Mouse (Mus musculus) 3T3-L1 (cell line): ENCODE results near the gene Lrp6.

Source experiments
- DNase-seq: peaks from one replicate; pipeline ENCODE4 v3.0.0-alpha.2; 2015; ENCODE audit warnings: low read depth, low spot score

Gene Lrp6

GRCm38 (mm10) chr6:134498518-134498917 is 68.2 kb downstream of the Lrp6 start:
- DNase-seq, result no peak

GRCm38 (mm10) chr6:134494828-134495698 is 71.7 kb downstream of the Lrp6 start:
- no peak for DNase-seq

DNA sequence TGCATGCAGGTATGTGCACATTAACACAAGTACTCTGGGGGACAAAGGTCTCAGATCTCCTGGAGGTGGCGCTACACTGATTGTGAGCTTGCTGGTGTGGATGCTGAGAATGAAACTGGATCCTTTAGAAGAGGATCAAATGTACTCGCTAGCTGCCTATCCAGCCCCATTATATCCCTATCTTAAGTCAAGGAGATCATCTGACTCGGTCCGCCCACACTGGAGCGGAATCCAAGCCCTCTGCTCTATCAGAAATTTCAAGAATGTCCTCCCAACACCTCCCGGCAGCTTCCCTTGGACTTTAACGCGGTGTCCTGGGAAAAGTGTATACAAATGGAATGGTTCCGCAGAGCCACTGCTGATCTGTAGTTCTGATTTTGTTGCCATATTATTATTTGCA is 77.1 kb downstream of the Lrp6 start:
- DNase-seq, result no peak

DNA sequence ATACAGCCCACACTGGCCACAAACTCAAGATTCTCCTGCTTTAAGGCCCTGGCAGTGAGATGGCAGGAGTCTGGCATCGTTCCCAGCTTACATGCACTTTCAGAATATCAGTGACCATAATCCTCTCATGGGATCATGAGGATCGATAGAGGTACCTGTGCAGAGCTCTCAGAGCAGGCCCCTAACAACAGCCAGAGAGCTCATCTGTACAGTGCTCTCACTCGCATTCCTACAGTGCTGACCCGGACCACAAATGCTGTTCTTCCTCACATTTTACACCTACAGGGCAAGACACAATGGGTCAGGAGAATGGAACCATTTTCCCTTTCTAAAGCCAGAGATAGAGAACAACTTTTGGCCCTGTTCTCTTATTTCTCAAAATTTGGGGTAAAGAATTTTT is 77.6 kb downstream of the Lrp6 start:
- DNase-seq, result no peak

DNA sequence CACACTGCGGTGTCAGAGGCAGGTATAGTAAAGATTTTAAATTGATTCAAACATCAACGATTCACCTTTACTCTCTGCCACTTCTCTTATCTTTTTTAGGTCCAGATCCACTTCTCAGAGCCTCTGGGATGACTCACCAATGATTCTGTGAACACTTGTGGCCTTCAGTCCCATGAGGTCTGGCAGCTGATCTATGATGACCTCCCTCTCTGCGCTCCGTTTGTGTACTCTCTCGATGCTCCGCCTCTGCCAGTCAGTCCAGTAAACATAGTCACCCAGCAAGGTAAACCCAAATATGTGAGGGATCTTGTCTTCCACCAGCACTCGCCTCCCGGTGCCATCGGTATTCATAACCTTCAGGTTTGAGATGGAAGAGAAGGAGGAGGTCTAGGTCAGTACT is 80.4 kb downstream of the Lrp6 start:
- DNase-seq, result no peak

- DNase-seq, result no peak
These were observed 87.3 kb downstream of the Lrp6 start for GRCm38 (mm10) chr6:134479481-134479880.

DNA sequence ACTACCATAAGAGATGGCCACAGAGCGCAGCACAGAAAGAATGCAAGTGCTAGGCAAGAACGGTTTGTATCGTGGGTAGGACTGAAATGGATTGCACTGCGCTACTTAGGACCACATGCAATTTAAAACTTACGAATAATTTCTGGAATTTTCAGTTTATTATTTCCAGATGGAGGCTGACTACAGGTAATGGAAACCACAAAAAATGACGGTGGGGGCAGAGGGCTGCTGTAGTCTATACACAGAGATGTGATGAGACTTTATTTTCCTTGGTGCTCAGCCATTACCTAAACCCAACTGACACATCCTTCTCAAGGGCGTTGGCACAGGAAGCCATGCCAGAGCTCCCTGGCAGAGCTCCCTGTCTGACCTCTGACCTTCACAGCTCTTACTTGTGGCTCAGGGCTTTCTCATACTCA is 93.6 kb downstream of the Lrp6 start:
- peak; percentile 94 for DNase-seq

- DNase-seq, result peak; percentile 48
These were observed 95.9 kb downstream of the Lrp6 start for GRCm38 (mm10) chr6:134470857-134471256.

DNA sequence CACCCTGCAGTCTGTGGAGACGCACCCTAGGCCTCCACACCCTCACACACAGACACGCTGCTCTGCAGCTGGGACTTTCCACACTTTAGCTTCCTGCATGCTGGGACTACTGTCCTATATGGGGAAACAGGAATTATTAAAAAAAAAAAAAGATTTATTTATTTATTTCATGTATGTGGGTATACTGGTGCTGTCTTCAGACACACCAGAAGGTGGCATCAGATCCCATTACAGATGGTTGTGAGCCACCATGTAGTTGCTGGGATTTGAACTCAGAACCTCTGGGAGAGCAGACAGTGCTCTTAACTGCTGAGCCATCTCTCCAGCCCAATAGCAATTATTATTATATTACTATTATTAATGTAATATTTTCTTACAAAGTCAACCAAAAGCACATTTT is 97.5 kb downstream of the Lrp6 start:
- DNase-seq, result no peak

DNA sequence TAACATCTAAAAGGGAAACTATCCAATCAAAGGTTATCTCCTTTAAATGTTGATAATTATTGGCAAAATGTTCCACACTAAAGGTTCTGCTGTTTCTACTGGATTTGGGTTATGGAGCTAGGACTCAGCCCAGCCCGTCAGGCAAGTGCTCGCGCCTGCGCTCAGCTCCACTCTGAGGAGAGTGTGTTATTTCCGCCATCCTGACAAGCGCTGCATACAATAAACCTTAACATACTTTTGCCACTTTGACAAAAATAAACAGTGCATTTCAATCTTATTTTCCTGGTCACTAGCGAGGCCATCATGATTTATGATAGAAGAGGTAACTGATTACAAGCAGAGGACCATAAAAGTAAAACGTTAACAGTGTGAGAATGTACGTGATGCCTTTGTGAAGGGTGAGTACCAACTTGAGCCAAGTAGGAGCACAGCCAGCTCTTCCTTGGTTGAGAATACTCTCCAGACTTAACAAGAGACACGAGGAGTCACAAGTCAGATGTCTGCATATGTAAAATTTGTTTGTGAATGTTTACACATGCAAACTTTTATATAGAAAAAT is 100.0 kb downstream of the Lrp6 start:
- no peak for DNase-seq

DNA sequence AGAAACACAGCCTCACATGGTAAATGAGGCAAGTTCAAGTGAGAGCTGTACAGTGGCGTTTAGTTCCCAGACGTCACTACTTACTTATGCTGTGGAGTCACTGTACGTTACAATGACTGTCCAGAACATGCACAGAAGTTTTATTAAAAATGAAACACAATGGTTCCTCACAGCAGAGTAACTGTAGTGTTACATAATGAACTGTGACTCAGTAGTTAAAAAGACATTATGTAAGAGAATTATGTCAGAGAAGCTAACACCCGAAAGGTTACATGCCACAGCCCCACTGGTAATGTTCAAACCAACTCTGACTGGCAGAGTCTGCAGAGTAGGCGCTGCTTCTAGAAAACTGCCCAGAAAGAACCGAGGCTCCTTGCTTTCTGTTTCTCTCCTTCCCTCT is 105.6 kb downstream of the Lrp6 start:
- no peak for DNase-seq

- no peak for DNase-seq
These were observed 108.4 kb downstream of the Lrp6 start for GRCm38 (mm10) chr6:134458376-134458775.

DNA sequence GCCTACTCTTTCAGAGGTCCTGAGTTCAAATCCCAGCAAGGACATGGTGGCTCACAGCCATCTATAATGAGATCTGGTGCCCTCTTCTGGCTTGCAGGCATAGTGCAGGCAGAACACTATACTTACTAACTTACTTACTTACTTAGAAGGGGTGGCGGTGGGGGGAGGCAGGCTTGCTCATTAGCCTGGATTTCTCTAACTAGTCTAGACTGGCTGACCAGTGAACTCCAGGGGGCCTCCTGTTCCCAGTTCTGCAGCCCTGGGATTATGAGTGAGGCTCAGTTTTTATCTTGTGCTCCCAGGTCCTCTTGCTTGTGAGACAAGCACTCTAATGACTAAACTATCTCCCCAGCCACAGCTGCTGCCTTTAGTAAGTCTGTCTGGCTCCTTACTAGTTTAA is 112.7 kb downstream of the Lrp6 start:
- peak; percentile 46 for DNase-seq

DNA sequence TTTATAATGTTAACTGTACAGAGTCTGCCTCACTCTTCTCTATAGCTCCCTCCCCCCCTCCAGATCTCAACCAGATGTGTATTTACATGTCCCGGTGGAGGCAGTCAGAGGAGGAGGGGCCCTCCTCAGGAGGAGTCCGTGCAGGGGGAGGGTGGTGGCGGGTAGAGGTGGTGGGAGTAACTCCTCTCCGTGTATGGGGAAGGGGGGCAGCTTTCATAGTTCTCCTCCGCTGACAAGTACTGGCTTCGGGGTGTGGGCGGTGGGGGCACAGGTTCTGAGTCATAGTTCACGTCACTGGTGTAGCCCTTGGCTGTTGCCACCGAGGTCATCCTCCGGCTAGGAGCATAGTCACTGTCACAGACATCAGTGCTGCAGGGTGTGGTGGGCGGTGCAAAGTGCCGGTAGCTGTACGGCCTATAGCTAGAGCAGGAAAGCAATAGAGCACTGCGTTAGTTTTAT is 116.1 kb downstream of the Lrp6 start:
- DNase-seq, result peak; percentile 61

DNA sequence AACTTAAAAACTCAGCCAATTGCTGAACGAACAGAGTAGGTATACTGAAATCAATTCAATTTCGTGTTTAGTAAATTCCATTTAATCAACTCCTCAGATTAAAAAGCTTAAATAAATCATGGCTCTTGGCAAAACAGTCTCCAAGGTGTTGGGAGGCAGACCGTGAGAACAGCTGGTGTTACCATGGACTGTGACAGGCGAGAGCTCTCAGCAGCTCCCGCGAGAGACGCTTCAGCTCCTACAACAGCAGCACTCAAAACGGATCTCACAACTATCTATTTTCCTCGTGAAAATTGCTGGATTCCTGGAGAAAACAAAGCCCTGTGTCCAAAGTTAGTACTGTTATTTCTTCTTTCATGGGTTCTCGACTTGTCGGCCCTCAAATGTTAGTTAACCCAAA is 116.8 kb downstream of the Lrp6 start:
- no peak for DNase-seq

DNA sequence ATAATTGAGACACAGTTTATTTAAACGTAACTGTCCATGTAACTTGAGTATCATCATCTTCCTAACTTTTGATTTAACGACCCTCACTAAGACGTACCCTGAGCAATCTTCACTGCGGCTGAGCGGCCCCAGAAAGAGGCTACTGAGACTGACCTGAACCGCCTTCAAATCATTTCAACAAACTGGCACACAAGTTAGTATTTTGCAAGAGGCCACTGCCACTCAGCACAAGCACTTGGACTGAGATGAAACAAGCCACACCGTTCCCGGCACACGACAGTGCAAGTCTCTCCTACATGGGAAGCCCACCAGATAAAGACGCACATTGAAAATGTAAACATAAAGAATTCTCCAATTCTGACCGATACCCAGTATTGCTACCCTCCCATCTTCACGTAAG is 118.3 kb downstream of the Lrp6 start:
- DNase-seq, result no peak

GRCm38 (mm10) chr6:134443925-134444324 is 122.8 kb downstream of the Lrp6 start:
- DNase-seq, result peak; percentile 49

GRCm38 (mm10) chr6:134443198-134443904 is 123.4 kb downstream of the Lrp6 start:
- no peak for DNase-seq

DNA sequence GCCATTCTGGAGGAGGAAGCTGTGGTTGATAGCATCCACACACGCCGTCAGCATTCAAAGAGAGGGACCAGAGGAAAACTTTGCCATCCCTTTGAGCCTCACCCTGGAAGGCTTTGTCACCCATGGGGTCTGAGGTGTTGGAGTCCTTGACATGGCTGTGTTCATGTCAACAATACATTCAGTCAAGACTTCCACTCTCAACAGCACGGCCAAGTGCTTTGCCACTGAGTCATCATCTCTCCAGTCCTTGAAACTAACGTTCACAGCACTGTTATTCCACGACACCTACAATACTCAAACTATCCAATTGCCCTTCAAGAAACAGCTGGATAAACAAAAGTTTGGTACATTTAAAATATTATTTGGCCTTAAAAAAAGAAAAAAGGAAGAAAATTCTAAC is 124.5 kb downstream of the Lrp6 start:
- DNase-seq, result peak; percentile 58

GRCm38 (mm10) chr6:134441716-134442115 is 125.0 kb downstream of the Lrp6 start:
- peak; percentile 74 for DNase-seq

GRCm38 (mm10) chr6:134440023-134440422 is 126.7 kb downstream of the Lrp6 start:
- no peak for DNase-seq

- no peak for DNase-seq
These were observed 127.3 kb downstream of the Lrp6 start for GRCm38 (mm10) chr6:134439401-134440021.
